ENCODE assay signal across 27 mouse cellular contexts in genomic region chr5:38874931-38875330, GRCm38 (mm10). TPM values are rescaled to one million over a fixed set of nuclear protein-coding genes. Genes with fewer than 3 reads are reported as not detected.
DNase-seq lines count a peak whose midpoint lies in the region; ATAC-seq and TF ChIP-seq lines count a peak whose summit lies in the region.
"Had no signal": no experiment of that assay in that cellular context is flagged by ENCODE, and none has a peak within 500 bp of the region (broad histone marks: within the 10 kb centered on the region; RNA-seq: fewer than 3 reads in every experiment).

No protein-coding gene starts in this region.

- DNase-seq in heart, embryonic 10.5 days (ENCODE audit: low spot score), result peak; percentile 28
- DNase-seq in midbrain, embryonic 10.5 days (ENCODE audit: low spot score), result no peak
- DNase-seq in midbrain, postnatal 0 days (ENCODE audit: low spot score), result no peak
- peak; percentile 57 for DNase-seq in embryo, embryonic 10.5 days (ENCODE audit: low spot score)
- DNase-seq in embryonic facial prominence, embryonic 10.5 days (ENCODE audit: low spot score), result peak; percentile 11
- DNase-seq in spleen, postnatal 36 days (ENCODE audit: low spot score in 2 of 2), result no peak
- DNase-seq: adrenal gland, adult 2 months; adrenal gland, postnatal 25 days; cerebellum, adult 18-20 months; cerebellum, adult 9-11 months; gastrocnemius, postnatal 10 days; heart, adult 2 months; heart, postnatal 10 days; heart, postnatal 4 days had no signal

- H3K4me2 ChIP-seq in heart, embryonic 11.5 days, result no peak overlapping the region
- no peak overlapping the region for H3K4me2 ChIP-seq in midbrain, postnatal 0 days (ENCODE audit: low read depth, low read length, poor library complexity, severe bottlenecking)
- H3K4me2 ChIP-seq: embryonic facial prominence, embryonic 15.5 days; hindbrain, embryonic 15.5 days had no signal

- H3K27me3 ChIP-seq in heart, embryonic 10.5 days (ENCODE audit: insufficient read depth, poor library complexity, severe bottlenecking), result no peaks in the 10 kb centered on the region
- no peaks in the 10 kb centered on the region for H3K27me3 ChIP-seq in heart, embryonic 11.5 days (ENCODE audit: control insufficient read depth, insufficient read depth, low read length)
- H3K27me3 ChIP-seq in midbrain, embryonic 10.5 days (ENCODE audit: low read depth, poor library complexity, severe bottlenecking), result 0 out of 2 replicates have a peak, but pooled peaks cover 3% of the 10 kb centered on the region
- no peaks in the 10 kb centered on the region for H3K27me3 ChIP-seq in midbrain, postnatal 0 days (ENCODE audit: insufficient read depth, low read length)
- H3K27me3 ChIP-seq in embryonic facial prominence, embryonic 10.5 days (replicated peaks; ENCODE audit: low read depth, poor library complexity, severe bottlenecking), result no peaks in the 10 kb centered on the region
- H3K27me3 ChIP-seq: CH12.LX; embryonic facial prominence, embryonic 15.5 days; hindbrain, embryonic 15.5 days; Patski had no signal

- H3K4me3 ChIP-seq in heart, embryonic 10.5 days, result no peak overlapping the region
- H3K4me3 ChIP-seq in heart, embryonic 11.5 days (ENCODE audit: low read depth, low read length), result no peak overlapping the region
- no peak overlapping the region for H3K4me3 ChIP-seq in midbrain, embryonic 10.5 days
- H3K4me3 ChIP-seq in midbrain, postnatal 0 days (ENCODE audit: low read depth, low read length), result no peak overlapping the region
- H3K4me3 ChIP-seq in embryonic facial prominence, embryonic 10.5 days, result no peak overlapping the region
- H3K4me3 ChIP-seq: embryonic facial prominence, embryonic 15.5 days; erythroblast, embryonic 14.5 days; heart, adult 2 months; hindbrain, embryonic 15.5 days had no signal

- no peak overlapping the region for H3K27ac ChIP-seq in heart, embryonic 10.5 days
- H3K27ac ChIP-seq in heart, embryonic 11.5 days (ENCODE audit: low read depth, low read length), result no peak overlapping the region
- H3K27ac ChIP-seq in midbrain, embryonic 10.5 days (replicated peaks), result peak overlapping the region; percentile 63; the same call in 1 of the 2 replicates
- no peak overlapping the region for H3K27ac ChIP-seq in midbrain, postnatal 0 days (ENCODE audit: low read depth, low read length)
- no peak overlapping the region for H3K27ac ChIP-seq in embryonic facial prominence, embryonic 10.5 days (replicated peaks)
- H3K27ac ChIP-seq: embryonic facial prominence, embryonic 15.5 days; heart, adult 2 months; hindbrain, embryonic 15.5 days had no signal

- no peak for TF ChIP-seq CTCF in midbrain, postnatal 0 days (IDR thresholded peaks at IDR 0.05)

- no peaks in the 10 kb centered on the region for H3K36me3 ChIP-seq in heart, embryonic 10.5 days
- no peaks in the 10 kb centered on the region for H3K36me3 ChIP-seq in heart, embryonic 11.5 days (ENCODE audit: control insufficient read depth, insufficient read depth, low read length)
- no peaks in the 10 kb centered on the region for H3K36me3 ChIP-seq in midbrain, embryonic 10.5 days
- no peaks in the 10 kb centered on the region for H3K36me3 ChIP-seq in midbrain, postnatal 0 days (ENCODE audit: insufficient read depth, low read length)
- no peaks in the 10 kb centered on the region for H3K36me3 ChIP-seq in embryonic facial prominence, embryonic 10.5 days (replicated peaks)
- H3K36me3 ChIP-seq: embryonic facial prominence, embryonic 15.5 days; hindbrain, embryonic 15.5 days had no signal

- no peak for ATAC-seq in heart, embryonic 11.5 days (replicated peaks; ENCODE audit: insufficient number of reproducible peaks, low FRiP score, low TSS enrichment)
- no peak for ATAC-seq in midbrain, postnatal 0 days (ENCODE audit: low FRiP score)
- ATAC-seq: activated CD4-positive, CD25-positive, alpha-beta regulatory T cell, adult 4 months; forebrain, embryonic 16.5 days; inflammation-experienced regulatory T-cells, adult 6 months; intestine, postnatal 0 days; Patski had no signal

- no peak overlapping the region for H3K9ac ChIP-seq in heart, embryonic 11.5 days (ENCODE audit: low read depth, low read length)
- no peak overlapping the region for H3K9ac ChIP-seq in midbrain, postnatal 0 days (replicated peaks; ENCODE audit: low read length, poor library complexity, severe bottlenecking)
- H3K9ac ChIP-seq: embryonic facial prominence, embryonic 15.5 days; hindbrain, embryonic 15.5 days had no signal

- H3K9me3 ChIP-seq in heart, embryonic 10.5 days, result no peaks in the 10 kb centered on the region
- no peaks in the 10 kb centered on the region for H3K9me3 ChIP-seq in heart, embryonic 11.5 days (replicated peaks; ENCODE audit: control insufficient read depth, low read length)
- H3K9me3 ChIP-seq in midbrain, embryonic 10.5 days (replicated peaks), result no peaks in the 10 kb centered on the region
- no peaks in the 10 kb centered on the region for H3K9me3 ChIP-seq in midbrain, postnatal 0 days (ENCODE audit: low read length)
- no peaks in the 10 kb centered on the region for H3K9me3 ChIP-seq in embryonic facial prominence, embryonic 10.5 days
- H3K9me3 ChIP-seq: embryonic facial prominence, embryonic 15.5 days; hindbrain, embryonic 15.5 days had no signal

- H3K4me1 ChIP-seq in heart, embryonic 10.5 days, result no peaks in the 10 kb centered on the region
- H3K4me1 ChIP-seq in heart, embryonic 11.5 days (ENCODE audit: control insufficient read depth, insufficient read depth, low read length), result no peaks in the 10 kb centered on the region
- peaks cover 41% of the 10 kb centered on the region for H3K4me1 ChIP-seq in midbrain, embryonic 10.5 days
- H3K4me1 ChIP-seq in midbrain, postnatal 0 days (ENCODE audit: insufficient read depth, low read length), result no peaks in the 10 kb centered on the region
- H3K4me1 ChIP-seq in embryonic facial prominence, embryonic 10.5 days, result peaks cover 18% of the 10 kb centered on the region
- H3K4me1 ChIP-seq: hindbrain, embryonic 15.5 days had no signal

- 24% methylated on average over 1 of the region's 1 CpGs for WGBS in heart, embryonic 10.5 days
- 48% methylated on average over 1 of the region's 1 CpGs for WGBS in heart, embryonic 11.5 days (ENCODE audit: insufficient replicate concordance)
- 7% methylated on average over 1 of the region's 1 CpGs for WGBS in midbrain, embryonic 10.5 days
- 40% methylated on average over 1 of the region's 1 CpGs for WGBS in midbrain, postnatal 0 days
- WGBS in embryonic facial prominence, embryonic 10.5 days, result 3% methylated on average over 1 of the region's 1 CpGs

RNA-seq across cellular contexts. Expression of gene Clnk, which starts 1.7 kb away (rescaled TPM):
- not detected in 2 replicates for polyA plus RNA-seq in heart, embryonic 10.5 days (2016; fragmentation: Nextera tagmentation; extraction: Ambion mirVana)
- polyA plus RNA-seq in heart, embryonic 11.5 days (2014; fragmentation: Nextera tagmentation; extraction: Ambion mirVana), result not detected in 2 replicates
- 0.06 and 0.10 TPM in 2 replicates for polyA plus RNA-seq in midbrain, embryonic 10.5 days (2016; fragmentation: Nextera tagmentation; extraction: Ambion mirVana)
- not detected in 2 replicates for total RNA-seq in midbrain, postnatal 0 days (2014; rRNA removed)
- polyA plus RNA-seq in midbrain, postnatal 0 days (2015; fragmentation: Nextera tagmentation; extraction: Ambion mirVana), result 0.10 and 0.11 TPM in 2 replicates
- 0.14 and 0.45 TPM in 2 replicates for polyA plus RNA-seq in embryonic facial prominence, embryonic 10.5 days (2016; fragmentation: Nextera tagmentation; extraction: Ambion mirVana)
- total RNA-seq: adrenal gland, adult 2 months; adrenal gland, postnatal 25 days; CH12.LX; gastrocnemius, postnatal 10 days; gastrocnemius, postnatal 4 days; heart, adult 2 months; heart, postnatal 10 days; heart, postnatal 4 days had no signal
- polyA plus RNA-seq: activated CD4-positive, CD25-positive, alpha-beta regulatory T cell, adult 4 months; adrenal gland, adult 2 months; embryonic facial prominence, embryonic 11.5 days; erythroblast, embryonic 14.5 days; heart, embryonic 14.5 days; inflammation-experienced regulatory T-cells, adult 6 months; Patski had no signal

Comparison
In these comparisons a context has a peak if more than half of its experiments do, and no peak if none do; other contexts are left out.
1. DNase-seq: peak in heart, embryonic 10.5 days (single experiment), embryo, embryonic 10.5 days (single experiment) and embryonic facial prominence, embryonic 10.5 days (single experiment); none in midbrain, embryonic 10.5 days (single experiment), midbrain, postnatal 0 days (single experiment) and spleen, postnatal 36 days (0 of 2).